Mouse (Mus musculus): ENCODE measurements around the gene Slc32a1.

DNA sequence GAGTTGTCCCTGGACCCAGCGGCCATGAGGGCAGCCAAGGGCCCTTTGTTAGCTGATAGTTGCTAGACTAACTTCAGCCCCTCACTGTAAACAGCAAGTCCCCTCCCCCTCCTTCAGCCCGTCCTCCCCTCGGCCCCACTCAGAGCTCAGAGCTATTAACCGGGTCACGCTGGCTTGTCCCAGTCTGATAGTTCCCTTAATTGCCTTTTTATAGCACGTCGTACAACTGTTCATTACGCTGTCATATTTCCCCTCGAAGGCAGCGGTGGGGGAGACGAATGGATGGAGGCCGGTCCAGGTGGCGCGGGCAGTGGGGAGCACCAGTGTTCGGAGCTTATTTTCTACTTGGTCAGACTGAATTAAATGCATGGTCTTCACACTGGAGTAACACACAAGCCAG lies 7.9 kb upstream of the Slc32a1 start:
- TF ChIP-seq ZNF384 (IDR thresholded peaks at IDR 0.05; ENCODE audit: low read depth, low read length) (no peak), MAFK (IDR thresholded peaks at IDR 0.05; ENCODE audit: insufficient read depth, low read depth, low read length) (no peak), ZC3H11A (IDR thresholded peaks at IDR 0.05; ENCODE audit: borderline replicate concordance, low read depth, low read length) (no peak)

Data from ES-E14 (cell line).